Mouse (Mus musculus): ENCODE results near the gene Hist1h1d.

DNA sequence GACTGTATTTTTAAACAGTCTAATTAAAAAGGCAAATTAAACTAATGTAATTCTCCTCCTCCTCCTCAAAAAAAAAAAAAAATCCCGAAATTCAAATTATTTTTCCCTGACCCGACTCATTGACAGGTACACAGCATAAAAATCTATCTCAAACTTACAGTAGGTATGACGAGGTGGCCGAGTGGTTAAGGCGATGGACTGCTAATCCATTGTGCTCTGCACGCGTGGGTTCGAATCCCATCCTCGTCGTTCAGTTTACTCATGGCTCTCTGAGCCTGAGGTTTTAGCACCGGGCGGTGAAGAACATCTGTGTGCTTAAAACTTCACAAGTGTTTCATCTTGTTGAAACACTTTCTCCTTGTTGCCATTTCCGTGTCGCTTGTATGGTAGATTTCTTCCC is 31.4 kb upstream of the Hist1h1d start:
- no peak for TF ChIP-seq JUND (IDR thresholded peaks at IDR 0.05; ENCODE audit: low read depth, low read length)
- TF ChIP-seq CTCF (IDR thresholded peaks at IDR 0.05 in 2 of 3, conservative IDR thresholded peaks at IDR 0.05 in 1 of 3; ENCODE audit: control insufficient read depth in 1 of 3, insufficient read depth in 1 of 3, low read depth in 2 of 3, low read length in 3 of 3, poor library complexity in 1 of 3, severe bottlenecking in 1 of 3): no peak
- no peak for TF ChIP-seq RAD21 (IDR thresholded peaks at IDR 0.05; ENCODE audit: low read depth, low read length)
- peak; percentile 35; the same call in 1 of the 2 replicates for TF ChIP-seq GATA1 (IDR thresholded peaks at IDR 0.05; ENCODE audit: low read depth, low read length)
